Mouse (Mus musculus): ENCODE measurements around the gene Spindoc. TPM values are rescaled to one million over a fixed set of nuclear protein-coding genes. Genes with fewer than 3 reads are reported as not detected.
A peak's percentile ranks its signal among the peaks of the same experiment; 100 is the strongest.

The Spindoc gene
- polyA plus RNA-seq, 1 experiment from 2014 or later: 22.4 TPM

- H3K27me3 ChIP-seq (ENCODE audit: control insufficient read depth, insufficient read depth, low read length): no peaks in the 10 kb centered on the region
- ATAC-seq (replicated peaks; ENCODE audit: insufficient number of reproducible peaks, low FRiP score, low TSS enrichment, low read depth) (no peak), DNase-seq (ENCODE audit: low spot score) (no peak)
- peak overlapping the region; percentile 22; the same call in 1 of the 2 replicates for H3K9ac ChIP-seq (replicated peaks; ENCODE audit: low read length)
- H3K4me3 ChIP-seq (ENCODE audit: low read depth, low read length): peak overlapping the region; percentile 11; the same call in 1 of the 2 replicates
- no peaks in the 10 kb centered on the region for H3K36me3 ChIP-seq (replicated peaks; ENCODE audit: control insufficient read depth, insufficient read depth, low read depth, low read length)
- peaks cover 8% of the 10 kb centered on the region for H3K4me1 ChIP-seq (ENCODE audit: control insufficient read depth, insufficient read depth, low read length)
- 64% methylated on average over 5 of the region's 5 CpGs for WGBS
- no peak overlapping the region for H3K27ac ChIP-seq (replicated peaks; ENCODE audit: low read depth, low read length)
- H3K4me2 ChIP-seq (ENCODE audit: low read depth, low read length): peak overlapping the region; percentile 3
- H3K9me3 ChIP-seq (replicated peaks; ENCODE audit: control insufficient read depth, low read length): no peaks in the 10 kb centered on the region
Measured at GRCm38 (mm10) chr19:7339026-7339425, 43.8 kb downstream of the Spindoc start.

- Histone ChIP-seq H3K27me3 (ENCODE audit: control insufficient read depth, insufficient read depth, low read length) (no peaks in the 10 kb centered on the region), H3K9ac (replicated peaks; ENCODE audit: low read length) (no peak overlapping the region; the same call in 1 of the 2 replicates), H3K4me2 (ENCODE audit: low read depth, low read length) (no peak overlapping the region), H3K4me1 (ENCODE audit: control insufficient read depth, insufficient read depth, low read length) (peaks cover 8% of the 10 kb centered on the region), H3K27ac (replicated peaks; ENCODE audit: low read depth, low read length) (no peak overlapping the region), H3K9me3 (replicated peaks; ENCODE audit: control insufficient read depth, low read length) (no peaks in the 10 kb centered on the region), H3K36me3 (replicated peaks; ENCODE audit: control insufficient read depth, insufficient read depth, low read depth, low read length) (no peaks in the 10 kb centered on the region), H3K4me3 (ENCODE audit: low read depth, low read length) (no peak overlapping the region)
- WGBS: 93% methylated on average over 2 of the region's 2 CpGs
- ATAC-seq (replicated peaks; ENCODE audit: insufficient number of reproducible peaks, low FRiP score, low TSS enrichment, low read depth): no peak
- no peak for DNase-seq (ENCODE audit: low spot score)
Measured at GRCm38 (mm10) chr19:7337781-7338342, 44.9 kb downstream of the Spindoc start.

DNA sequence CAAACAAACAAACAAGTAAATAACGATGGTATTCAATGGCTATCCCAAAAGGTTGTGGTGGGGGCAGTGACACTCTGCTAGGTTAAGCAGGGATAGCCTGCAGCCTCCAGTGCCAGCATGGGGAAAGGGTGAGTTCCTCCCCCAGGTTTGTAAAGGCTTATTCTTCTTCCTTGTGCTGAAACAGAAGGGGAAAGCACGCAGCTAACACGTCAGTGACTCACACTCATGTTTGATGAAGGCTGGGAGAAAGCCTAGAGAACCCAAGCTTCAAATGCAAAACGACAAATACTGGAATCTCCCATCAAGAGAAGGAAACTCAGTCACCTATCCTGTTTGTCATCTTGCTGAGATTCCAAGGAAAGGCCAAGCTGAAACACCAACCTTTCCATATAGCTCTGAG is 47.1 kb downstream of the Spindoc start:
- ATAC-seq (replicated peaks; ENCODE audit: insufficient number of reproducible peaks, low FRiP score, low TSS enrichment, low read depth) (no peak), DNase-seq (ENCODE audit: low spot score) (no peak)
- Histone ChIP-seq H3K4me1 (ENCODE audit: control insufficient read depth, insufficient read depth, low read length) (peaks cover 8% of the 10 kb centered on the region), H3K9me3 (replicated peaks; ENCODE audit: control insufficient read depth, low read length) (no peaks in the 10 kb centered on the region), H3K36me3 (replicated peaks; ENCODE audit: control insufficient read depth, insufficient read depth, low read depth, low read length) (no peaks in the 10 kb centered on the region), H3K27ac (replicated peaks; ENCODE audit: low read depth, low read length) (no peak overlapping the region), H3K4me2 (ENCODE audit: low read depth, low read length) (no peak overlapping the region), H3K27me3 (ENCODE audit: control insufficient read depth, insufficient read depth, low read length) (no peaks in the 10 kb centered on the region), H3K4me3 (ENCODE audit: low read depth, low read length) (no peak overlapping the region), H3K9ac (replicated peaks; ENCODE audit: low read length) (no peak overlapping the region)
- 84% methylated on average over 4 of the region's 4 CpGs for WGBS

DNA sequence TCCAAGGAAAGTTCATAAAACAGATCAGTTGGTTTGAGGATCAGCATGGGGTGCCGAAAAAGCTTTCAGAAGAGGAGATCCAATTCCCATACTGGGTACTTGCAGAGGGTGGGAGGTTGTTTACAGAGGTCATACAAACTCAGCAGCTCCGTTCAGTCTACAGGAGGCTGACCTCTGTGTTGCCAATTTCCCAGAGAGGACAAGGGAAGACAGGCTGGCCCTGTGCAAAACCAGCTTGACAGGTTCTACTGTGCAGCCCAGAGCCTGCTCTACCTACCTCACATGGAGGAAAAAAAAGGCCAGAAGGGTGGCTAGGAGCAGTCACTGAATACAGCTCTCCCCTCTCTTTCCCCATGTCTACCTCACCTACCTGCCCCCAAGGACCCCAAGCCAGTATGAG is 48.7 kb downstream of the Spindoc start:
- DNase-seq (ENCODE audit: low spot score) (no peak), ATAC-seq (replicated peaks; ENCODE audit: insufficient number of reproducible peaks, low FRiP score, low TSS enrichment, low read depth) (no peak)
- 68% methylated on average over 2 of the region's 2 CpGs for WGBS
- Histone ChIP-seq H3K4me2 (ENCODE audit: low read depth, low read length) (no peak overlapping the region), H3K9ac (replicated peaks; ENCODE audit: low read length) (no peak overlapping the region), H3K4me3 (ENCODE audit: low read depth, low read length) (no peak overlapping the region), H3K36me3 (replicated peaks; ENCODE audit: control insufficient read depth, insufficient read depth, low read depth, low read length) (no peaks in the 10 kb centered on the region), H3K27me3 (ENCODE audit: control insufficient read depth, insufficient read depth, low read length) (no peaks in the 10 kb centered on the region), H3K4me1 (ENCODE audit: control insufficient read depth, insufficient read depth, low read length) (no peaks in the 10 kb centered on the region; the same call in 1 of the 2 replicates), H3K27ac (replicated peaks; ENCODE audit: low read depth, low read length) (no peak overlapping the region), H3K9me3 (replicated peaks; ENCODE audit: control insufficient read depth, low read length) (no peaks in the 10 kb centered on the region)

GRCm38 (mm10) chr19:7321391-7321790 is 61.4 kb downstream of the Spindoc start:
- no peaks in the 10 kb centered on the region for H3K9me3 ChIP-seq (replicated peaks; ENCODE audit: control insufficient read depth, low read length)
- no peak overlapping the region for H3K9ac ChIP-seq (replicated peaks; ENCODE audit: low read length)
- 88% methylated on average over 3 of the region's 3 CpGs for WGBS
- H3K36me3 ChIP-seq (replicated peaks; ENCODE audit: control insufficient read depth, insufficient read depth, low read depth, low read length): no peaks in the 10 kb centered on the region
- H3K27ac ChIP-seq (replicated peaks; ENCODE audit: low read depth, low read length): no peak overlapping the region
- no peaks in the 10 kb centered on the region for H3K4me1 ChIP-seq (ENCODE audit: control insufficient read depth, insufficient read depth, low read length)
- H3K4me2 ChIP-seq (ENCODE audit: low read depth, low read length): no peak overlapping the region
- DNase-seq (ENCODE audit: low spot score): no peak
- no peak overlapping the region for H3K4me3 ChIP-seq (ENCODE audit: low read depth, low read length)
- H3K27me3 ChIP-seq (ENCODE audit: control insufficient read depth, insufficient read depth, low read length): no peaks in the 10 kb centered on the region
- no peak for ATAC-seq (replicated peaks; ENCODE audit: insufficient number of reproducible peaks, low FRiP score, low TSS enrichment, low read depth)

GRCm38 (mm10) chr19:7320181-7320580 is 62.6 kb downstream of the Spindoc start:
- Histone ChIP-seq H3K9ac (replicated peaks; ENCODE audit: low read length) (no peak overlapping the region), H3K36me3 (replicated peaks; ENCODE audit: control insufficient read depth, insufficient read depth, low read depth, low read length) (no peaks in the 10 kb centered on the region), H3K4me2 (ENCODE audit: low read depth, low read length) (no peak overlapping the region), H3K27ac (replicated peaks; ENCODE audit: low read depth, low read length) (no peak overlapping the region), H3K4me1 (ENCODE audit: control insufficient read depth, insufficient read depth, low read length) (no peaks in the 10 kb centered on the region), H3K27me3 (ENCODE audit: control insufficient read depth, insufficient read depth, low read length) (no peaks in the 10 kb centered on the region), H3K9me3 (replicated peaks; ENCODE audit: control insufficient read depth, low read length) (no peaks in the 10 kb centered on the region), H3K4me3 (ENCODE audit: low read depth, low read length) (no peak overlapping the region)
- ATAC-seq (replicated peaks; ENCODE audit: insufficient number of reproducible peaks, low FRiP score, low TSS enrichment, low read depth): no peak
- 51% methylated on average over 2 of the region's 2 CpGs for WGBS
- no peak for DNase-seq (ENCODE audit: low spot score)

GRCm38 (mm10) chr19:7317716-7318115 is 65.1 kb downstream of the Spindoc start:
- Histone ChIP-seq H3K4me3 (ENCODE audit: low read depth, low read length) (no peak overlapping the region), H3K36me3 (replicated peaks; ENCODE audit: control insufficient read depth, insufficient read depth, low read depth, low read length) (no peaks in the 10 kb centered on the region), H3K9me3 (replicated peaks; ENCODE audit: control insufficient read depth, low read length) (no peaks in the 10 kb centered on the region), H3K4me2 (ENCODE audit: low read depth, low read length) (no peak overlapping the region), H3K4me1 (ENCODE audit: control insufficient read depth, insufficient read depth, low read length) (no peaks in the 10 kb centered on the region), H3K9ac (replicated peaks; ENCODE audit: low read length) (no peak overlapping the region), H3K27ac (replicated peaks; ENCODE audit: low read depth, low read length) (no peak overlapping the region), H3K27me3 (ENCODE audit: control insufficient read depth, insufficient read depth, low read length) (no peaks in the 10 kb centered on the region)
- DNase-seq (ENCODE audit: low spot score) (no peak), ATAC-seq (replicated peaks; ENCODE audit: insufficient number of reproducible peaks, low FRiP score, low TSS enrichment, low read depth) (no peak)
- WGBS: 79% methylated on average over 4 of the region's 4 CpGs

DNA sequence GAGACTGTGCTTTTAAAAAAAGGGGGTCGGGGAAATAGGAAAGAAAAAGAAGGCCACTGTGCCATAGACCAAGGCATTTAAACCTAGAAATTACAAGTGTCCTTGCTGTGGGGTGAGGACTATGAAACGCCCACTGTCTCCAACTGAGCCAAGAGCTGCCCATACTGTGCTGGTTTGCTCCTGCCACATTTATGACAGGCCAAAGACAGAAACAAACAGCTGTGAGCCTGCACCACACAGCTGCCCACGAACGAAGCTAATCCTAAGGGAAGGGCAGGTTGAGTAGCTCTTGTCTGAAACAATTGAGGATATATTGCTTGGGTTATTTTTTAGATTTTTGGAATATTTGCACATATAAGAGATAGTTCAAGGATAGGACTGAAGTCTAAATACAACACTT is 66.0 kb downstream of the Spindoc start:
- H3K4me1 ChIP-seq (ENCODE audit: control insufficient read depth, insufficient read depth, low read length): no peaks in the 10 kb centered on the region
- DNase-seq (ENCODE audit: low spot score) (no peak), ATAC-seq (replicated peaks; ENCODE audit: insufficient number of reproducible peaks, low FRiP score, low TSS enrichment, low read depth) (no peak)
- no peak overlapping the region for H3K9ac ChIP-seq (replicated peaks; ENCODE audit: low read length)
- H3K4me3 ChIP-seq (ENCODE audit: low read depth, low read length): no peak overlapping the region
- WGBS: 91% methylated on average over 4 of the region's 4 CpGs
- H3K27me3 ChIP-seq (ENCODE audit: control insufficient read depth, insufficient read depth, low read length): no peaks in the 10 kb centered on the region
- H3K9me3 ChIP-seq (replicated peaks; ENCODE audit: control insufficient read depth, low read length): no peaks in the 10 kb centered on the region
- no peak overlapping the region for H3K27ac ChIP-seq (replicated peaks; ENCODE audit: low read depth, low read length)
- H3K36me3 ChIP-seq (replicated peaks; ENCODE audit: control insufficient read depth, insufficient read depth, low read depth, low read length): no peaks in the 10 kb centered on the region
- H3K4me2 ChIP-seq (ENCODE audit: low read depth, low read length): no peak overlapping the region

All from embryonic facial prominence, embryonic 11.5 days (tissue).